Mouse (Mus musculus) midbrain, postnatal 0 days (tissue): ENCODE results near the gene Sult1e1. TPM values are rescaled to one million over a fixed set of nuclear protein-coding genes. Genes with fewer than 3 reads are reported as not detected.

Experiments
- ATAC-seq: fragments of 200-750 bp; cut with Nextera tagmentation; 2 replicates; pipeline ENCODE4 v1.8.0; 2017; ENCODE audit warnings: moderate number of reproducible peaks, mild to moderate bottlenecking, moderate TSS enrichment, moderate library complexity; ENCODE audit not compliant: low FRiP score
- DNase-seq: peaks from one replicate; pipeline ENCODE4 v3.0.0-alpha.2; 2015; ENCODE audit warnings: low spot score
- H3K27ac ChIP-seq: fragments of 300-500 bp; sonication (generic); 2 replicates; pipeline ENCODE4 v1.5.1; 2014; ENCODE audit warnings: low read depth, mild to moderate bottlenecking, low read length, mixed read lengths
- H3K27me3 ChIP-seq: fragments of 300-500 bp; sonication (generic); 2 replicates; pipeline ENCODE4 v1.6.1; 2014; ENCODE audit warnings: low read length, control low read depth, mixed read lengths; ENCODE audit not compliant: insufficient read depth
- H3K36me3 ChIP-seq: fragments of 300-500 bp; sonication (generic); 2 replicates; pipeline ENCODE4 v1.6.1; 2014; ENCODE audit warnings: low read length, control low read depth, mixed read lengths; ENCODE audit not compliant: insufficient read depth
- H3K4me1 ChIP-seq: fragments of 300-500 bp; sonication (generic); 2 replicates; pipeline ENCODE4 v1.6.1; 2014; ENCODE audit warnings: mild to moderate bottlenecking, control low read depth, antibody characterized with exemption, low read length, mixed read lengths; ENCODE audit not compliant: insufficient read depth
- H3K4me2 ChIP-seq: fragments of 300-500 bp; sonication (generic); 2 replicates; pipeline ENCODE4 v1.6.1; 2014; ENCODE audit warnings: low read depth, mild to moderate bottlenecking, low read length, mixed read lengths; ENCODE audit not compliant: poor library complexity, severe bottlenecking
- H3K4me3 ChIP-seq: fragments of 300-500 bp; sonication (generic); 2 replicates; pipeline ENCODE4 v1.5.1; 2014; ENCODE audit warnings: low read depth, mild to moderate bottlenecking, low read length, moderate library complexity
- H3K9ac ChIP-seq: fragments of 300-500 bp; sonication (generic); replicated peaks from 2 replicates; pipeline ENCODE4 v1.6.1; 2014; ENCODE audit warnings: mild to moderate bottlenecking, low read length, moderate library complexity, mixed read lengths; ENCODE audit not compliant: poor library complexity, severe bottlenecking
- H3K9me3 ChIP-seq: fragments of 300-500 bp; sonication (generic); 2 replicates; pipeline ENCODE4 v1.6.1; 2016; ENCODE audit warnings: low read length, control low read depth
- CTCF ChIP-seq: IDR thresholded peaks from 2 replicates; pipeline ENCODE4 v1.5.1; 2016; ENCODE audit warnings: antibody characterized with exemption, mild to moderate bottlenecking
- WGBS: fragments of 180-500 bp; shearing (Covaris S2); extraction: QIAGEN DNeasy Blood & Tissue Kit; methylation state at CpG from one replicate; pipeline ENCODE4 v1.1.7; 2014; 5-methylcytosine and 5-hydroxymethylcytosine counted together
- microRNA-seq: library from miRNA; unstranded; fragments of <30 nt; microRNA quantifications from one replicate; pipeline ENCODE4, GENCODE M21; 2016; ENCODE audit warnings: borderline number of aligned reads
- polyA plus RNA-seq: library from polyadenylated mRNA; unstranded; fragments of >200 nt; fragmentation: Nextera tagmentation; extraction: Ambion mirVana; gene quantifications from 2 replicates; pipeline ENCODE4 v1.2.1, GENCODE M21; 2015
- total RNA-seq: library from RNA; depleted of rRNA; stranded (reverse); fragments of >200 nt; gene quantifications from 2 replicates; pipeline ENCODE4 v1.2.3, GENCODE M21; 2014; rRNA removed

The Sult1e1 gene
- total and polyA plus RNA-seq, 2 experiments from 2014 or later, result 0.16 TPM; not detected in 1

GRCm38 (mm10) chr5:87535994-87536644 is 55.3 kb downstream of the Sult1e1 start:
- WGBS, result 43% methylated on average over 4 of the region's 4 CpGs
- Histone ChIP-seq H3K36me3 (no peaks in the 10 kb centered on the region), H3K9ac (no peak overlapping the region), H3K27me3 (no peaks in the 10 kb centered on the region), H3K4me3 (no peak overlapping the region), H3K4me2 (no peak overlapping the region), H3K27ac (no peak overlapping the region), H3K4me1 (no peaks in the 10 kb centered on the region), H3K9me3 (no peaks in the 10 kb centered on the region)
- no peak for TF ChIP-seq CTCF
- DNase-seq (no peak), ATAC-seq (no peak)

GRCm38 (mm10) chr5:87532288-87532687 is 59.1 kb downstream of the Sult1e1 start:
- H3K36me3 ChIP-seq, result no peaks in the 10 kb centered on the region
- H3K27me3 ChIP-seq, result no peaks in the 10 kb centered on the region
- no peak overlapping the region for H3K4me3 ChIP-seq
- H3K4me2 ChIP-seq, result no peak overlapping the region
- no peak for TF ChIP-seq CTCF
- no peaks in the 10 kb centered on the region for H3K9me3 ChIP-seq
- WGBS, result 83% methylated on average over 2 of the region's 2 CpGs
- ATAC-seq, result no peak
- H3K4me1 ChIP-seq, result no peaks in the 10 kb centered on the region
- no peak for DNase-seq
- no peak overlapping the region for H3K27ac ChIP-seq
- H3K9ac ChIP-seq, result no peak overlapping the region

Small RNA genes within 50 kb of the gene (microRNA-seq; reads per million reads assigned to microRNA genes)
- gene Mir3969, result not detected

Other genes with a start within 250 kb of the Sult1e1 start
- not detected in 2 replicates for gene Ugt2b38, start 167.4 kb downstream of the Sult1e1 start, total RNA-seq
- not detected in 2 replicates for gene Ugt2b38, start 167.4 kb downstream of the Sult1e1 start, polyA plus RNA-seq
- 0.22 TPM in 1 of 2 replicates, not detected in the other for gene Ugt2a2, start 109.3 kb downstream of the Sult1e1 start, total RNA-seq
- gene Ugt2a2, start 109.3 kb downstream of the Sult1e1 start, polyA plus RNA-seq, result 0.33 TPM in 1 of 2 replicates, not detected in the other
- gene Gm43638, start 104.8 kb downstream of the Sult1e1 start, total RNA-seq, result 0.19 TPM in 1 of 2 replicates, not detected in the other
- not detected in 2 replicates for gene Gm43638, start 104.8 kb downstream of the Sult1e1 start, polyA plus RNA-seq
- gene Ugt2a1, start 100.7 kb downstream of the Sult1e1 start, total RNA-seq, result 0.19 TPM in 1 of 2 replicates, not detected in the other
- 0.15 and 0.43 TPM in 2 replicates for gene Ugt2a1, start 100.7 kb downstream of the Sult1e1 start, polyA plus RNA-seq
- gene Sult1b1, start 53.4 kb downstream of the Sult1e1 start, total RNA-seq, result not detected in 2 replicates
- not detected in 2 replicates for gene Sult1b1, start 53.4 kb downstream of the Sult1e1 start, polyA plus RNA-seq
- not detected in 2 replicates for gene Sult1d1, start 22.6 kb downstream of the Sult1e1 start, total RNA-seq
- gene Sult1d1, start 22.6 kb downstream of the Sult1e1 start, polyA plus RNA-seq, result 0.10 TPM in 1 of 2 replicates, not detected in the other
- gene Csn1s1, start 74.6 kb upstream of the Sult1e1 start, total RNA-seq, result 1.8 TPM in 1 of 2 replicates, not detected in the other
- gene Csn1s1, start 74.6 kb upstream of the Sult1e1 start, polyA plus RNA-seq, result 0.39 and 0.47 TPM in 2 replicates
- gene Csn2, start 108.0 kb upstream of the Sult1e1 start, total RNA-seq, result not detected in 2 replicates
- not detected in 2 replicates for gene Csn2, start 108.0 kb upstream of the Sult1e1 start, polyA plus RNA-seq
- not detected in 2 replicates for gene Csn1s2a, start 183.0 kb upstream of the Sult1e1 start, total RNA-seq
- not detected in 2 replicates for gene Csn1s2a, start 183.0 kb upstream of the Sult1e1 start, polyA plus RNA-seq
- gene Csn1s2b, start 216.5 kb upstream of the Sult1e1 start, total RNA-seq, result not detected in 2 replicates
- gene Csn1s2b, start 216.5 kb upstream of the Sult1e1 start, polyA plus RNA-seq, result not detected in 2 replicates
- gene Prr27, start 234.1 kb upstream of the Sult1e1 start, total RNA-seq, result not detected in 2 replicates
- not detected in 2 replicates for gene Prr27, start 234.1 kb upstream of the Sult1e1 start, polyA plus RNA-seq